Mouse (Mus musculus) embryo, embryonic 9.5 days (tissue): ENCODE results near the gene Cecr2.
"Not testable (repeated sequence)": the region's sequence is repeated elsewhere in the genome, so short reads cannot be mapped to it uniquely, and the experiment has no call there.

Experiments
- DNase-seq: peaks from one replicate; pipeline ENCODE4 v3.0.0-alpha.2; 2017; ENCODE audit errors: extremely low spot score

Gene Cecr2

DNA sequence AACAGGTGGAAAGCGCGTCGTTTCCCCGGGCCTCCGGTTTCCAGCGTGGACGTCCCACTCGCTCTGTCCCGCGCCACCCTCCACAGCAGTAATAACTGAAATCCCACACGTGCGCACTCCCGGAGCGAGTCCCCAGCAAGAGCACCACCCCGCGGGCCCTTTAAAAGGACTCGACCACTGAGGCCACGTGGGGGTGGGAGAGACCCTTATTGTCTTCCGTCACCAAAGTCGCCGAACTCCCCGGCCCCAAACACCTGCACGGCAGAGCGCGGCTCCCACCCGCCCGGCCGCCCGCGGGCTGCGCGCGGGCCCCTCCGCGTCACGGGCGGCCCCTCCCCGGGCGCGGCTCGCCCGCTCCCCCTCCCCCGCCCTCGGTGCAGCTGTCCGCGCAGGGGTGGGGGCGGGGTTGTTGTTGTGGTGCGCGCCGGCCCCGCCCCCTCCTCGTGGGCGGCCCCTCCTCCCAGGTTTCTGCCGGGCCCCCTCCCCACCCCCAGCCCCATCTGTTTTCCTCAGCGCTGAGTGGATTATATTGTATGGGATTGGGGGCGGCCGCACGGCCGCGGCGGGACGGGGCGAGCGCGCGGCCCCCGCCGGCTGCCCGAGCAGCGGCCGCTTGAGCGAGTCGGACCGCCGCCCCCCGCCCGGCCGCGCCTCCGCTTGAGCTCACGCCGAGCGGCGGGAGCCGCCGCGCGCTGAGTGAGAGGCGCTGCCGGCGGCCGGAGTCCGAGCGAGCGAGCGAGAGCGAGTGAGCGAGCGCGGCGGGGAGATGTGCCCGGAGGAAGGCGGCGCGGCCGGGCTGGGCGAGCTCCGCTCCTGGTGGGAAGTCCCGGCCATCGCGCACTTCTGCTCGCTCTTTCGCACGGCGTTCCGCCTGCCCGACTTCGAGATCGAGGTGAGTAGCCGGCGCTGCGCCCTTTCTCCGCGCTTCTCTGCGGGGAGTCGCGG lies at the start of gene Cecr2:
TSS of gene Cecr2 (plus strand) at position 554 of the 945 bp plus-strand sequence.
- DNase-seq: peak; percentile 94

DNA sequence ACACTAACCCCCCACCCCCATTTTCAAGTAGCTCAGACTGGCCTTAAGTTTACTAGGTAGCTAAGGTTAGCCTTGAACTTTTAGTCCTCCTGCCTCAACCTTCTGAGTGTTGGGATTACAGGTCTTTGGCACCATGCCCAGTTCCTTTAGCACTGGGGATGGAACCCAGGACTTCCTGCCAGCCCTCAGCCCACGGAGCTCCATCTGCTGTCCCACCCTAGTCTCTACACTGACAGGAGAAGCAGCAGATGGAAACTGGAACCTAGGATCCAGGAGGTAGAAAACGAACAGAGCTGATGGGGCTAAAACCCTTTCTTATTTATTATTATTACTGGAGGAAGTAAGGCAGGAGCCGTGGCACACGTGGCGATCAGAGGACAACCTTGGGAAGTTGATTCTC lies 48.6 kb upstream of the Cecr2 start:
- no peak for DNase-seq

- no peak for DNase-seq
These were observed 47.4 kb upstream of the Cecr2 start for GRCm38 (mm10) chr6:120618518-120619402.

- no peak for DNase-seq
These were observed 46.0 kb upstream of the Cecr2 start for GRCm38 (mm10) chr6:120620193-120620592.

DNA sequence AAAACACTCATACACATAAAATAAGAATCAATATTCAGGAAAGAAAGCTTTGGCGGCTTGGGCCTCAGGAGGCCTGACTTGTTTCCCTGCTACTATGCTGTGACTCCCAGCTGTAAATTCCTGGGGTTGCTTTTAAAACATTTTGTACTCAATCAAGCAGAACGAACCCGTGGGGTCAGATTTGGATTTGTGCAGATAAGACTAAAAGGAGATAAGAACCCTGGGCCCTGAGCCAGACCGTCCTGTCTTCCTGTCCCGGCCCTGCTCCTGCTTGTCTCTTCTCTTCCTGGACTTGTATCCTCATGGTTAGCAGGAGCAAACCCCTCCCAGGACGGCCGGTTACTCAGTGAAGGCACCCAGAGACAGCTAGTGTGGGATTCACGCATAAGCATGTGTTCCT lies 41.1 kb upstream of the Cecr2 start:
- no peak for DNase-seq

DNA sequence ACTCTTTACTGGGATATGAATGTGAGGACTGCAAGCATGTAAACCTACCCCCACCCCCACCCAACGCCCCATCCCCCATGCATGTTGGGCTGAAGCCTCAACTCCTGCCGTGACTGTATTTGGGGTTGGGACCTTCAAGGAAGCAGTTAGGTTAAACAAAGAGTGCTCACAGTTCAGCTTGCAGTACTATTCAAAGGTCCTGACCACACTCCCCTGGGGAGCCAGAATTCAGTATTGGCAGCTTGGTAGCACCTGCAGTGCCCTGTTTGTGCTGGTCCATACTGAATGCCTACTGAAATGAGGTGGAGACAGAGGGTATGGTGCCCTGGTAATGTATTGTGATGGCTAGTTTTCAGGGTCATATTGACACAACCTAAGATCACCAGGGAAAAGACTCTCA lies 39.1 kb upstream of the Cecr2 start:
- DNase-seq: no peak

DNA sequence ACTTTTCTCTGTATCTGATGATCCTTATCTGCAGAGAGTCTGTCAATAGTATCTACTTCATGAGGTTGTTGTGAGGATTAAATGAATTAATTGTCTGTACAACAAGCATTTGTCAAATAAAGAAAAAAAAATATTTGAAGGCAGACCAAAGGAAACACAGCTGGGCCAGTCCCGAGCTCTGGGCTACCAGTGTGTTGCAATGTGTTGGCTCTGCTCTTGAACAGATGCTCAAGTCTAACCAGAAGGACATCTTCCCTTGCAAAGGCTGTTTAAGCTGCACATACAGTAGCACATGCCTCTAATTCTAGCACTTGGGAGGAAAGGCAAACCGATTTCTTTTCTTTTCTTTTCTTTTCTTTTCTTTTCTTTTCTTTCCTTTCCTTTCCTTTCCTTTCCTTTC lies 37.2 kb upstream of the Cecr2 start:
- DNase-seq: no peak

DNA sequence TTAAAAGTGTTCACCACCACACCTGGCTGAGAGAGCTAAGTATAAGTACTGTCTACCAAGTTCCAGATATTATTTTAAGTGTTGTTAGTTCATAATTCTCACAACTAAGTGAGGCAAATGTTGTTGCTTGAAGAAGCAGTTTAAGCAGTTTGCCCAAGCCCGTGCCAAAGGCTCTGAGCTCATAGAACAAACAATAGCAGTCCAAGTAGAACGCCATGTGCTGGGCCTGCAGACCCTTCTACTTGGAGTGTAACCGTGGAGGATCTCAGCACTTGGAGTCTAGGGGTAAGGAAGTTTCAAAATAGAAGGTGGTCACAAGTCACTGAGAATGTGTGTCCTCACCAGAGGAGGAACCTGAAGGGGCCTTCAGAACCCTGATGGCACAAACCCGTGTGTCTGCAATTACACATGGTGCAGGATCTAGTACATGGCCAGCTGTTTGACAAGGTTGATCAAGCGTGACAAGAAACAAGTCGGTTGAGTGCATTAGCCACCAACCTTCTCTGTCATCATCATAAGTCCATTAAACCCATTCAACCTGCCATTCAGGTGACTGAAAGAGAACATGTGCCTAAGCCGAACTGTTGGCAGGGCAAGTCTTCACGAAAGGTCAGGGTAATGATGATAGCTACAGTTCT lies 30.7 kb upstream of the Cecr2 start:
- DNase-seq: no peak

DNA sequence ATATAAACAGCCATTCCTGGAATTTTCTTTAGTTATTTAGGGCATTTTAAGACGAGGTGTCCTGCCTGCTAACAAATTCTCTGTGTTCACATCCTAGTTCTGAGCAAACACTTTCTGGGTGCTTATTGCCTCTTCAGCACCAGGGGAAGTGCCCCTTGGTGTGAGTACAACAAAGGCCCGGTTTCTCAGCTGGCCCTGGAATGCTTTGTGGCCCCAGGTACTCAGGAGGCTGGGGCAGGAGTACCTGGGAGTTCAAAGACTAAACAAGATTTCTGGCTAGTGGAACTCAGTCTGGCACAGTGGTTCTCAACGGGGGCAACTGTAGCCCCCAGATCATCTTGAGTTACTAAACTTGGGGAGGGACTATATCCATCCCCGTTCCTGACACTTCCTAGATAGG lies 26.6 kb upstream of the Cecr2 start:
- DNase-seq: no peak

GRCm38 (mm10) chr6:120641866-120642378 lies 24.2 kb upstream of the Cecr2 start:
- no peak for DNase-seq

DNA sequence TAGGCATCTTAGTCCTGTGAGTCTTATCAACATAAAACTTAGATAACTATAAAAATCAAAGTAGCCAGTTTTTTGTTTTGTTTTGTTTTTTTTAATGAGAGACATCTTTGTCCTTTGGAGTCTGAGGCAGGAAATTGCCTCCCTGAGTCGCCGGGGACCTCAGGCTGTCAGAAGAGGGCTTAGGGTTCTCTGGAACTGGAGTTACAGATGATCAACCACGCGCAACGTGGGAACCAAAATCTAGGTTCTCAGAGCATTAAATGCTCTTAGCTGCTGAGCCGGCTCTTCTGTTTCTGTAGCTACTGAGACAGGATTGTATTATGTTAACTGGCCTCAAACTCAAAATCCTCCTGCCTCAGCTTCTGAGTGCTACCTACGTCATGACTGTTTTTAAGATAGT lies 22.4 kb upstream of the Cecr2 start:
- no peak for DNase-seq

DNA sequence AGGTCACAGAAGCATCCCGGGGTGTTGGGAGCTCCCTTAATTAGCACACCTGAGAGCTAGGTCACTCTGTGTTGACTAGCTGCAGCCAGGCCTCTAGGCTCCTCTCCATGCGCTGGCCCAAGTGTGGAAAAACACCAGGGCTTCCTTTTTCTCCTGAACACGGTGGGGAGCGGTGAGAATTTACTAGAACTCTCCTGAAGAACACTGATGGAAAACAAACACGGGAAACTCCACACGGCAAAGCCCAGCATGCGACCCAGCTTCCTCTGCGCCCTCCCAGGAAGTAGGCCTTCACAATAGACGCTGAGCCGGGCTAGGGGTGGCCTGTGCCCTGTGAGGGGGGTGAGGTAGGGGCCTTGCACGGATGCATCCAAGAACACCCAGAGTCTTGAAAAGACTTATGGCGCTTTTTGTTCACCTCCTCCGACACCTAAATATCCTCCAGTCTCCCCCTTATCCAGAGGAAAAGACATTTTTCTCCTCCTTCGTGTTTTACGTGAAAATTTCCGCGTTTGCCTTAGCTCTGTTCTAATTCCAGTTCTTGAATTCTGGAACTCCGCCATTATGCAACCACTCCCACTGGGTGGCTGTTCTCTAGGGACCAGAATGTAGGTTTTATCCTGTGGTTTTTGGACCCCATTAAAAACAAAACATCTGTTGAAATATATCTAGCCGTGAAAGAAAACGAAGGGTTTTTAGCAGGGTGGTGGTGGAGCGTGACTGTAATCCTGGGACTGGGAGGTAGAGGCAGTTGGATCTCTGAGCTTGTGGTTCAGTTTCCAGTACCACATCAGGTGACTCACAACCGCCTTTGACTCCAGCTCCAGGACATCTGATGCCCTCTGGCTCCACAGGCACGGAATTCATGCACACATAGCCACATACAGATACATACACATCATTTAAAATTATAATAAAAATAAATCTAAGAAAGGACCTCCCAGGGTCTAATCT lies 21.5 kb upstream of the Cecr2 start:
- DNase-seq: no peak

DNA sequence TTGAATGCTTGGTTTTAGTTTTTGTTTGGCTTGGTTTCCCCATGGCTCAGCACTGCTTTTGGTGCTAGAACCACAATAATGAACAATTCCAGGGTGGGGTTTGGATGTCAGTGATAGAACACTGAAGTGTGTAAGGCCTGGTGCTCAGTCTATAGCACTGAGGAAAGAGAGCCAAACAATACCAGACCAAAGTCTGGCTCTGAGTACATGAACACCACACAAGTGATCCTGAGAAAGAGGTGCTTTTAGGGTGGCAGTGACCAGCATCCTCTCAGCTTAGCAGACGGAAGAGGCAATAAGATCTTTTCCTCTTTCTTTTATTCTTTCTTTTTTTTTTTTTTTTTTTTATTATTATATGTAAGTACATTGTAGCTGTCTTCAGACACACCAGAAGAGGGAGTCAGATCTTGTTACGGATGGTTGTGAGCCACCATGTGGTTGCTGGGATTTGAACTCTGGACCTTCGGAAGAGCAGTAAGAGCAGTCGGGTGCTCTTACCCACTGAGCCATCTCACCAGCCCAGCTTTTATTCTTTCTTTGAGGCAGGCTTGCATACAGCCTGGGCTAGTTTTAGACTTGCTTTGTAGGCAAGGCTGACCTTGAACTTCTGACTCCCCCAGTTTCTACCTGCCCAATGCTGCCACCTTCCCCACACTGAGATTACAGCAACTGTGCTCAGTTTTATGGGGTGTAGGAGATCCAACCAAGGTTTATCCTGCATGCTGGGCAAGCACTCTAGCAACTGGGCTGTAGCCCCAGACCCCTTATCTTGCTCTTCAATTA lies 18.7 kb upstream of the Cecr2 start:
- not testable (repeated sequence) for DNase-seq

GRCm38 (mm10) chr6:120648205-120648604 lies 18.0 kb upstream of the Cecr2 start:
- DNase-seq: no peak

DNA sequence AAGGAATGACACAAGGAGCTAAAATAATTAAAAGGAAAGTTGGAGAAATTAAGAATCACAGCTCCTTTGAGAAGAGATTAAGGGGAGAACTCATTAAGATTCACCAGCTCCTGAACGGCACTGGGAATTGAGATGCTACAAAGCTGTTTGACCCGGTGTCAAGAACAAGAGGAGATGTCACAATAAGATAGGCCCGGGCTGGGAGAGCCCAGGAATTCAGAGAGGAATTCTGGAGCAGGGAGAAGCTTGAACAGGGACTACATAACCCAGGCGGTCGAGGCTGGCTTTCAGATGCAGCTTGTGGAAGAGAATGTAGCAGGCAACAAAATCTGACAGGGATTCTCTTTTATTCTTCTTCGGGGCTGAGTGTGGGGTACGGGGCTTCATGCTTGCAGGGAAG lies 13.5 kb upstream of the Cecr2 start:
- no peak for DNase-seq

DNA sequence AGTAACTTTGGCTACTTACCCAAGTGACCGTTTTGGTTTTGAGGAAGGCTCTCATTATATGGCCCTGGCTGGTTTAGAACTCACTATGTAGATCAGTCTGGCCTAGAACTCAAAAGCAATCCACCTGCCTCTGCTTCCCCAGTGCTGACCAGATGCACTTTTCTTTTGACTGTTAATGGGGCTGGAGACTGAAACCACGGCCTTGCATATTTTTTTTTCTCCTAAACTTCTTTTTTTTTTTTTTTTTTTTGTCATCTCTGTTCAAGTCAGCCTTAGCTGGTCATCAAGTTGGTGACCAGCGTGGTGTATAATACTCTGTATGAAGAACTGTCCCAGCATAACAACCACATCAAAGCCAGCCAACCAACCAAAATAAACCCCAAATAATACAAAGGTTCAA lies 10.5 kb upstream of the Cecr2 start:
- DNase-seq: no peak

- no peak for DNase-seq
These were observed 7.3 kb upstream of the Cecr2 start for GRCm38 (mm10) chr6:120658848-120659247.

DNA sequence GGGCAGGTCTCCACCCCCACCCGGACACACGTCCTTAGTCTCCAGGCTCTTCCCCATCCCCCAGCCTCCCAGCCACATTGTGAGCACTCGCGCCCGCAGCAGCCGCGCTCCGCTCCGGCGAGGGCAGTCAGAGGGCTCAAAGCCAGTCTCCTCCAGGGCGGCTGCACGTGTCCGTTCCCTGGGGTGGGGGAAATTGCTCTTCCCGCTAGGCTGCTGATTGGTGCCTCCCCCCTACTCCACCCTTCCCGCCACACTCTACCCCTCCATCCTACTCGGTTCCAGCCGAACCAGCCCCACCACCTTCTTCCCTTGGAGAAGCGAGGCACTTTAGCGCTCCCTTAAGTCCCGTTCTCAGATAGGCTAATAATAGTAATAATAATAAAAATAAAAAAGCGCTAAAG lies 754 bp upstream of the Cecr2 start:
- DNase-seq: peak; percentile 91

DNA sequence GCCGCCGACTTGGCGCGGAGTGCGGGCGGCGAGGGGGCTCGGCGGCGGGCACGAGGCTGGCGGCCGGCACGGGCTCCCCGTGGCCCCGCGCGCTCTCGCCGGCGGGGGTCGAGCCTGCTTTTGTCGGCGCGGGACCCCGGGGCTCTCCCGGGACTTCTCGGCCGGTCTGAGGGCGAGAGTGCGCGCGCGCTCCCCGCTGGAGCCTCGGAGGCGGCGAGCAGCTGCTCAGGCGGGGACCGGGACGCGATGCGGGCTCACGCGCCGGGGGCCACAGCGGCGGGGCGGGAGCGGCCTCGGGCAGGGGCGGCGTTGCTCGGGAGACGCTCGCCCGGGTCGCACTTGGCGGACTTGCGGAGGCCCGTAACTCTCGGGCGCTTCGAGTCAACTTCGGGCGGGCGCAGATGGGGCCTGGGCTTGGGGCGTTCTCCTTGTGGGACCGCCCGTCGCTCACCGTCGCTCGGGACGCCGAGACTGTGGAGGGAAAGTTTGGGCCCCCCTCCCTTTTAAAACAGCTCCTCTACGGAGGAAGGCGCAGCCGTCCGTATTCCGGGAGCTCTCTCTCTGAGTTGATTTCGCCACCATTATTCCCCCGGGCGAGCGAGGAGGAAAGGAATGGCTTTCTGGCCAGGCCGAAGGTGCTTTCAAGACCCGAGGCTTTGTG lies 722 bp downstream of the Cecr2 start:
- peak; percentile 76 for DNase-seq

DNA sequence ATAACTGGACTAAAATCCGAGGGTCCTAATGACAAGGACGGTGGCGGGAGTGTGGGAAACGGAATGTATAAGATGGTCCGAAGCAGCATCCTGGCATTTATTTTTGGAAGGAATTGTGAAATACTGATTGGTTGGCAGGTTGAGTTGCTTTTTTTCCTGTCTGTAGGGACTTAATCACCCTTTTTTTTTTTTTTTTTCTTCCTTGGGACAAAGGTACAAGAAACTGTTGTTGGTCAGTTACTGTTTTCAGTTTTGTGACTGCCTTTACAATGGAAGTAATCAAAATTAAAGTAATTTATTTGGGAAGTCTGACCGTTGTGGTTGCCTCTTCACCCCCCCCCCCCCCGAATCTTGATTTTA lies 1.2 kb downstream of the Cecr2 start:
- no peak for DNase-seq
